Mouse (Mus musculus) ovary, postnatal 10 days (tissue): ENCODE results near the gene Camk2b.
"Not testable (repeated sequence)": the region's sequence is repeated elsewhere in the genome, so short reads cannot be mapped to it uniquely, and the experiment has no call there.

Source experiments
- DNase-seq: peaks from one replicate; pipeline ENCODE4 v3.0.0; 2022; ENCODE audit warnings: low spot score

Camk2b gene

DNA sequence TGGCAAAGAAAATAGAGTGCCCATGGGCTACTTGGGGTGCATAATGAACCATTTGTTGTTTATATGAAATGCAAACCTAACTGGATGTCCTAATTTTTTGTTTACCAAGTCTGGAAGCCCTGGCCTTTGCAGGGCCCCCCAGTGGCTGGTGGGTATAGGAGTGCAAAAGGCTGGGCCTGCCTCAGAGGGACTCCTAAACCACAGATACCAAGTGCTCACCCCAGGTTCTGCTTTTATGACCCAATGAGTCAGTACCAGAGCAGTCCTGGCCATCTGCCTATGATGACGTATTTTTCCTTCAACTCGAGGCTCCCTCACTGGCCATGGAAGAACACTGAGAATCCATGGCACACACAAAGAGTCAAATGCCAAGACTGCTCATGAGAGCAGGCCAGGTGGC lies 121.1 kb downstream of the Camk2b start:
- DNase-seq, result no peak

- no peak for DNase-seq
Measured at GRCm38 (mm10) chr11:5942966-5943365, 123.2 kb downstream of the Camk2b start.

DNA sequence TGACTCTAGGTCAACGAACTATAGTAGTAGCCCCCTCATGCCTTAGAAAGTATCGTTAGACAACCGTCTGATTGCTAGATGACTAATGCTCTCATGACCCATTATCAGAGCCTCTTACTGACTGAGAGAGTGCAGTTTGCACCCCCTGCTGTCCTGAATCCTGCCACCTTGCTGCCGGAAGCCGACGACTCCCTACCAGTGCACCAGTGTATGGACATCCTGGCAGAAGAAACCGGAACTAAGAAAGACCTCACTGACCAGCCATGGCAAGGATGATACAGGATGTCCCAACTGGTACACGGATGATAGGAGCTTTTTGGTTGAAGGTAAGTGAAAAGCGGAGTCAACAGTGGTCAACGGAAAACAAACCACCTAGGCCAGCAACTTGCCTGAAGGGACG lies 131.6 kb downstream of the Camk2b start:
- not testable (repeated sequence) for DNase-seq

GRCm38 (mm10) chr11:5931947-5932346 lies 134.2 kb downstream of the Camk2b start:
- not testable (repeated sequence) for DNase-seq

GRCm38 (mm10) chr11:5930578-5930977 lies 135.6 kb downstream of the Camk2b start:
- no peak for DNase-seq

- DNase-seq, result no peak
Measured at GRCm38 (mm10) chr11:5926696-5927220, 139.4 kb downstream of the Camk2b start.

DNA sequence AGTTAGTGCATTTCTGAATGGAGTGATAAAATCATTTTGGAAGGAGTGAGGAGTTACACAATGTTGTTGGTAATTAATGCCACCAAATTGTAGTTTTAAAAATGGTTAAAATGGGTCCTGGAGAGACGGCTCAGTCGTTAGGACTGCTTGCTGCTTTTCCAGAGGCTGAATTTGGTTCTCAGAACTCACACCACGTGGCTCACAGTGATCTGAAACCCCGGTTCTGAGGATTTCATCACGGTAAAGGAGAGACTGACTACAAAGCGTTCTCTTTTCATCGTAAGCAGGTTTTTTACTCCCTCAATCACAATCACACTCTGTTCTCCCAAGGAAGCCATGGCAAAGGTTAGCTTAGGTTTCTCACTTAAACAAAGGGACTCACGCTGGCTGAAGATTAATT lies 141.5 kb downstream of the Camk2b start:
- no peak for DNase-seq

DNA sequence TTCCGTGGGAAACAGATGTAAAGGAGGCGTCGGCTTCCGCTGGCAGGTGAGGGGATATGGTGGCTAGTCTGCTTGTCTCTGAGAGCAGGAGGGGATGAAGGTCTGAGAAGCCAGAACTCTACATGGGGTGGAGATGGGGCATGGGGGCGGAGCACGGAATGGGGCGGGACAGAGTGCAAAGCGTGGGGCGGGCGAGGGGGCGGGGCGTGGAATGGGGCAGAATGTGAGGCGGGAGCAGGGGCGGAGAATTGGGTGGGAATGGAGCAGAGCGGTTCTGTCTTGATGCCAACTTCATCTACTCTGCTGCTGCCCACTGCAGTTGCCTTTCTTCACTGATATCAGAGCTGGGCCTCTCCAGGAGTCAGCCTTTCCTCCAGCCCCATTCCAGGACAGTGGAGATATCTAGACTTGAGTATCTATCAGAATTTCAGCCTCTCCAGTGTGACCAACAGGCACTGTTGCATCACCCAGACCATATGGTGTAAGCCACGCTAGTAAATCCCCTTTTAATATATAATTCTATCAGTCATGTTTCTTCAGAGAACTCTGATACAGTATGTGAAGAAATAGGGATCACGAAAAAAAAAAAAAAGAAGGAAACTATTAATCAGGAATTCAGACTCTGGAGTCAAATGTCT lies 145.7 kb downstream of the Camk2b start:
- no peak for DNase-seq
